Mouse (Mus musculus): ENCODE data around the gene Zp2. TPM values are rescaled to one million over a fixed set of nuclear protein-coding genes. Genes with fewer than 3 reads are reported as not detected.

Zp2 gene
- polyA plus RNA-seq, 1 experiment from 2014 or later = not detected

GRCm38 (mm10) chr7:120157575-120158061 is 12.5 kb upstream of the Zp2 start:
- Histone ChIP-seq H3K27ac (ENCODE audit: low read depth, low read length) (peak overlapping the region; percentile 22; the same call in 1 of the 2 replicates), H3K27me3 (replicated peaks; ENCODE audit: control insufficient read depth, insufficient read depth, low read length) (peaks cover 44% of the 10 kb centered on the region), H3K9me3 (replicated peaks; ENCODE audit: control insufficient read depth, low read length) (no peaks in the 10 kb centered on the region), H3K9ac (ENCODE audit: low read length) (no peak overlapping the region), H3K36me3 (ENCODE audit: control insufficient read depth, insufficient read depth, low read length) (no peaks in the 10 kb centered on the region), H3K4me2 (ENCODE audit: low read length) (no peak overlapping the region), H3K4me1 (ENCODE audit: control insufficient read depth, insufficient read depth, low read length) (peaks cover 19% of the 10 kb centered on the region), H3K4me3 (ENCODE audit: low read depth, low read length) (no peak overlapping the region)
- under 1% methylated on average over 5 of the region's 5 CpGs for WGBS
- peak; percentile 79 for ATAC-seq
- DNase-seq (ENCODE audit: low spot score) = peak; percentile 76

DNA sequence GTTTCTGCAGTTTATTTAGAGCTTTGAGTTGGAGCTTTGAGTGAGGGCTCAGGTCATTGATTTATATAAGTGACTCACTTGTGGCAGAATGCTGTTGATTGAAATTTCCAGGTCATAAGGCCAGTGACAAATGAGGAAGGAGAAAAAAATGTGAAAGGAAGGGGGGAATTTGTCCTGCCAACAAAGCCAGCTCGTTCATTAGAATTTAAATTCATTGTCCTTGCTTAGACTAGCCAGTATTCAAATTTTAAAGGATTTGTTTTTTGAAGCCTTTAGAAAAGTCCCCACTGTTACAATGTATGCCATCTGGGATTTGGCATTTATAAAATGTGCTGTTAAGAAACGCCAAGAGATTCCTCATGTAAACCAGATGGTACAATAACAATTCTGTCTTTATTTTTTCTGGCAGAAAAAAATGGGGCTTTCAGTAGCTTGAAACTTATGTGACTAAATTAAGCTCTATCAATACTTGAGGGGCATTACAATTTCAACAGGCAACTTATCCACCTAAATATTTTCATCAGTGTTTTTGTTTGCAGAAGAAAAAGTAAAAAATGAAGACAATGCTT is 11.8 kb upstream of the Zp2 start:
- H3K36me3 ChIP-seq (ENCODE audit: control insufficient read depth, insufficient read depth, low read length) = no peaks in the 10 kb centered on the region
- peak; percentile 73; the same call in 1 of the 2 replicates for ATAC-seq
- H3K4me3 ChIP-seq (ENCODE audit: low read depth, low read length) = no peak overlapping the region
- WGBS = 6% methylated on average over 2 of the region's 2 CpGs
- no peak overlapping the region for H3K9ac ChIP-seq (ENCODE audit: low read length)
- peaks cover 19% of the 10 kb centered on the region for H3K4me1 ChIP-seq (ENCODE audit: control insufficient read depth, insufficient read depth, low read length)
- peak overlapping the region; percentile 41; the same call in 1 of the 2 replicates for H3K27ac ChIP-seq (ENCODE audit: low read depth, low read length)
- no peak overlapping the region for H3K4me2 ChIP-seq (ENCODE audit: low read length)
- peak; percentile 81 for DNase-seq (ENCODE audit: low spot score)
- peaks cover 42% of the 10 kb centered on the region for H3K27me3 ChIP-seq (replicated peaks; ENCODE audit: control insufficient read depth, insufficient read depth, low read length)
- no peaks in the 10 kb centered on the region for H3K9me3 ChIP-seq (replicated peaks; ENCODE audit: control insufficient read depth, low read length)

- peaks cover 14% of the 10 kb centered on the region for H3K27me3 ChIP-seq (replicated peaks; ENCODE audit: control insufficient read depth, insufficient read depth, low read length)
- no peak for DNase-seq (ENCODE audit: low spot score)
- H3K4me1 ChIP-seq (ENCODE audit: control insufficient read depth, insufficient read depth, low read length) = no peaks in the 10 kb centered on the region
- 82% methylated on average over 2 of the region's 2 CpGs for WGBS
- no peak for ATAC-seq
- H3K4me2 ChIP-seq (ENCODE audit: low read length) = no peak overlapping the region
- H3K36me3 ChIP-seq (ENCODE audit: control insufficient read depth, insufficient read depth, low read length) = no peaks in the 10 kb centered on the region
- H3K4me3 ChIP-seq (ENCODE audit: low read depth, low read length) = no peak overlapping the region
- H3K27ac ChIP-seq (ENCODE audit: low read depth, low read length) = no peak overlapping the region
- no peaks in the 10 kb centered on the region for H3K9me3 ChIP-seq (replicated peaks; ENCODE audit: control insufficient read depth, low read length)
- H3K9ac ChIP-seq (ENCODE audit: low read length) = no peak overlapping the region
These were observed 5.8 kb upstream of the Zp2 start for GRCm38 (mm10) chr7:120150898-120151297.

DNA sequence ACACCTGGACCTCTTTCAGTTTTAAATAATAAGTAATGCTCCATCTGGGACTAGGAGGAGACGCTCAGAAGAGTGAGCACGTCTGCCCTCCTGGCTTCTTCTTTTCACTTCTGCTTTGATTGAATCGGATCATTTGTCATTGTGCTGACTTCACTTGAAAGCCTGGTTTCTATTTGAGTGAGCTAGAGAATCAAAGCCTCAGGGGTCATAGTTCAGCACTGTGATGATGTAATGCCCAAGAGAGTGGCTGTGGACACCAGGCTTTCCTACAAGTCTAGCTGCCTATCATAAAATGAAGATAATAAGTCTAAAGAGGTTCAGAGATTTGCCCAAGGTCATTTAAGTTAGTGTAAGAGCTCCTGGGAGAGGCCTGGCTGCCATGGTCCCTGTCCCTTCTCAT is 5.2 kb upstream of the Zp2 start:
- H3K9ac ChIP-seq (ENCODE audit: low read length) = no peak overlapping the region
- ATAC-seq (no peak), DNase-seq (ENCODE audit: low spot score) (no peak)
- H3K9me3 ChIP-seq (replicated peaks; ENCODE audit: control insufficient read depth, low read length) = no peaks in the 10 kb centered on the region
- no peaks in the 10 kb centered on the region for H3K4me1 ChIP-seq (ENCODE audit: control insufficient read depth, insufficient read depth, low read length)
- H3K27me3 ChIP-seq (replicated peaks; ENCODE audit: control insufficient read depth, insufficient read depth, low read length) = peaks cover 9% of the 10 kb centered on the region
- 29% methylated on average over 3 of the region's 3 CpGs for WGBS
- H3K4me3 ChIP-seq (ENCODE audit: low read depth, low read length) = no peak overlapping the region
- no peak overlapping the region for H3K4me2 ChIP-seq (ENCODE audit: low read length)
- H3K36me3 ChIP-seq (ENCODE audit: control insufficient read depth, insufficient read depth, low read length) = no peaks in the 10 kb centered on the region
- H3K27ac ChIP-seq (ENCODE audit: low read depth, low read length) = no peak overlapping the region

DNA sequence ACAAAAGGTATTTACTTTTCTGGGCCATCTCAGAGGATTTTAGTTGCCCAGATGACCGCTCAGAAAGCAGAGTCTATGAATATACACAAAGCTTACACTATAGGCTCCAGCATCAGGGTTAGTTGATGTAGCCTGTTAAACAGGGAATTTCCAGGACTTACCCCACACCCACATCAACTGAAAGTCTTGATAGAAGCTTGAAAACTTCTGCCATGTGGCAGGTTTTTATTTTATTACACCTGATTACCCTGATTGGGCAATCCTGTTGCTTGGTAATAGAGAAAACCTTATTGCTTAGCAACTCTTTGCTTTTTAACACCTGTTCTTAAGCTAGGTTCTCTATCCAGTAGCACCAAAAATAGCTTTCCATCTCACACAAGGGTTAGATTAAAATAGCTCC is 2.3 kb downstream of the Zp2 start:
- Histone ChIP-seq H3K36me3 (ENCODE audit: control insufficient read depth, insufficient read depth, low read length) (no peaks in the 10 kb centered on the region), H3K9me3 (replicated peaks; ENCODE audit: control insufficient read depth, low read length) (no peaks in the 10 kb centered on the region), H3K27ac (ENCODE audit: low read depth, low read length) (no peak overlapping the region), H3K4me1 (ENCODE audit: control insufficient read depth, insufficient read depth, low read length) (no peaks in the 10 kb centered on the region), H3K9ac (ENCODE audit: low read length) (no peak overlapping the region), H3K4me2 (ENCODE audit: low read length) (no peak overlapping the region), H3K27me3 (replicated peaks; ENCODE audit: control insufficient read depth, insufficient read depth, low read length) (no peaks in the 10 kb centered on the region), H3K4me3 (ENCODE audit: low read depth, low read length) (no peak overlapping the region)
- ATAC-seq (no peak), DNase-seq (ENCODE audit: low spot score) (no peak)
- WGBS = 87% methylated on average over 1 of the region's 1 CpGs

DNA sequence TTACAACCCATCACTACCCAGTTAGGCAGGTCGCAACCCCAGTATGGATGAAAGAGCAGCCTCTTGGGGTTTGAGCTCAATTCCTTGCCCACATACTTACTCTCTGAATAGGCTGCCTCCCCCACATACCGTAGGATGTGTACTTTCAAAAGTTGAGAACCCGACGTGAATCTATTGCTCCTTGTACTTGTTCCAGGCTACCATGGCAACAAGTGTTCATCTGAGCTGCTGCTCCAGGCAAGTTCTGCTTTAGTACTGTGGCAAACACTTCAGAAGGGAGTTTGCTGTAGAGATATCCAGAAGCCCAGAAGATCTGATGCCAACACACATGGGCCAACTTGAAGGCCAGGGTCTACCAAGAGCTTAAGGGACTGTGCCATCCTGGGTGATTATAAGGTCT is 16.1 kb downstream of the Zp2 start:
- Histone ChIP-seq H3K4me3 (ENCODE audit: low read depth, low read length) (no peak overlapping the region), H3K9ac (ENCODE audit: low read length) (no peak overlapping the region), H3K4me2 (ENCODE audit: low read length) (no peak overlapping the region), H3K4me1 (ENCODE audit: control insufficient read depth, insufficient read depth, low read length) (no peaks in the 10 kb centered on the region), H3K9me3 (replicated peaks; ENCODE audit: control insufficient read depth, low read length) (no peaks in the 10 kb centered on the region), H3K27me3 (replicated peaks; ENCODE audit: control insufficient read depth, insufficient read depth, low read length) (no peaks in the 10 kb centered on the region), H3K27ac (ENCODE audit: low read depth, low read length) (no peak overlapping the region), H3K36me3 (ENCODE audit: control insufficient read depth, insufficient read depth, low read length) (no peaks in the 10 kb centered on the region)
- WGBS = 49% methylated on average over 4 of the region's 4 CpGs
- no peak for DNase-seq (ENCODE audit: low spot score)
- ATAC-seq = no peak

GRCm38 (mm10) chr7:120127686-120128059 is 17.4 kb downstream of the Zp2 start:
- no peak for ATAC-seq

DNA sequence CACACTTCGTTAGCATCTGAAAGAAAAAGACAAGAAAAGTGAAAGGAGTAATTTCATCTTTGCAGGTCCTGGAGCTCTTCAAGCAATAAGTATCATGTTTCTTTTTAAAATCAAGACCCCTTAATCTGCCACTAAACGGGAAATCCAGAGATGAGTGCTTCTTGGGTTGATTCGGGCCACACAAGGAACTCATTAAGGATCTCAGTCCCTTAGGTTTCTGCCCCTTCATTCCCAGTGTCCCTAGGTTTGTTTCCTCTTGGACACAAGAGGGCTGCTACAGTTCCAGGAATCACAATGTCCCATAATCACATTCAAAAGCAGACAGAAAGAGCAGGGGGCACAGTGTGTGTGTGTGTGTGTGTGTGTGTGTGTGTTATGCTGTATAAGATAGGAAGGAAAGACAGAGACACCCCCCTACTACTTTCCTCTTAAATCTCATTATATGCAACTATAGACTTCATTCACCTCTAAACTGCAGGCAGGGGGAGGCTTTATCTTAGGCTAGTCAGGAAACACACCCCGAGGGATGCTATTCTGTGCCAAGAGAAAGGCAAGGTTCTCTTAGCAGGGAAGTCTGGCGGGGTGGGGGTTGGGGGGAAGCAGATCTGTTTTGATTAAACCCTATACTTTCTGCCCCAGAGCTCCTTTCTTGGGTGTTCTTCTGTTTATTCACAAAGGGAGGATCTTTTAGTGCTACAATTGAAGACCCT is 18.0 kb downstream of the Zp2 start:
- H3K36me3 ChIP-seq (ENCODE audit: control insufficient read depth, insufficient read depth, low read length) = no peaks in the 10 kb centered on the region
- H3K9me3 ChIP-seq (replicated peaks; ENCODE audit: control insufficient read depth, low read length) = no peaks in the 10 kb centered on the region
- H3K4me1 ChIP-seq (ENCODE audit: control insufficient read depth, insufficient read depth, low read length) = no peaks in the 10 kb centered on the region
- WGBS = 6% methylated on average over 5 of the region's 5 CpGs
- DNase-seq (ENCODE audit: low spot score) = no peak
- H3K27ac ChIP-seq (ENCODE audit: low read depth, low read length) = no peak overlapping the region
- H3K9ac ChIP-seq (ENCODE audit: low read length) = no peak overlapping the region
- H3K4me3 ChIP-seq (ENCODE audit: low read depth, low read length) = no peak overlapping the region
- H3K27me3 ChIP-seq (replicated peaks; ENCODE audit: control insufficient read depth, insufficient read depth, low read length) = no peaks in the 10 kb centered on the region
- no peak for ATAC-seq
- H3K4me2 ChIP-seq (ENCODE audit: low read length) = no peak overlapping the region

More at GRCm38 (mm10) chr7:120127686-120128059, 17.4 kb downstream of the Zp2 start:
- no peaks in the 10 kb centered on the region for H3K9me3 ChIP-seq (replicated peaks; ENCODE audit: control insufficient read depth, low read length)
- no peak overlapping the region for H3K9ac ChIP-seq (ENCODE audit: low read length)
- H3K36me3 ChIP-seq (ENCODE audit: control insufficient read depth, insufficient read depth, low read length) = no peaks in the 10 kb centered on the region
- H3K27ac ChIP-seq (ENCODE audit: low read depth, low read length) = no peak overlapping the region
- DNase-seq (ENCODE audit: low spot score) = no peak
- no peak overlapping the region for H3K4me2 ChIP-seq (ENCODE audit: low read length)
- no peaks in the 10 kb centered on the region for H3K4me1 ChIP-seq (ENCODE audit: control insufficient read depth, insufficient read depth, low read length)
- H3K4me3 ChIP-seq (ENCODE audit: low read depth, low read length) = no peak overlapping the region
- 45% methylated on average over 4 of the region's 4 CpGs for WGBS
- no peaks in the 10 kb centered on the region for H3K27me3 ChIP-seq (replicated peaks; ENCODE audit: control insufficient read depth, insufficient read depth, low read length)

DNA sequence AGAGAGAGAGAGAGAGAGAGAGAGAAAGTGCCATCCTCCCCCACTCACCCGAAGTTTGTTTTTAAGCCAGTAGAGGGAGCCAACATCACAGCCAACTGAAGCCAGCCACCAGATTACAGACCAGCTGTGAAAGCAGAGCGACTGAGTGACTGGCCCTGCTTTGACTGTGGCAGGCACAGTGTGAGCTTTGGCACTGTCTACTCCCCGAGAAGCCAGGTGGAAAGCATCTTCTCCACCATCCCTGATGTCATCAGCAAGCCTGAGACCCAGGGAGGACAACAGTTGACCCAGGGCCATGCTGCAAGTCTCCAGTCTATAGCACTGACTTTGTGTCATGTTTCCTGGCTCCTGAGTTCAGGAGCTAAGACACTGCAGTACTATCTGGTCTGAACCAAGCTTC is 20.2 kb downstream of the Zp2 start:
- ATAC-seq (peak; percentile 87), DNase-seq (ENCODE audit: low spot score) (peak; percentile 86)
- H3K9ac ChIP-seq (ENCODE audit: low read length) = no peak overlapping the region
- H3K4me1 ChIP-seq (ENCODE audit: control insufficient read depth, insufficient read depth, low read length) = no peaks in the 10 kb centered on the region
- H3K36me3 ChIP-seq (ENCODE audit: control insufficient read depth, insufficient read depth, low read length) = no peaks in the 10 kb centered on the region
- H3K4me3 ChIP-seq (ENCODE audit: low read depth, low read length) = no peak overlapping the region
- H3K27ac ChIP-seq (ENCODE audit: low read depth, low read length) = no peak overlapping the region
- H3K4me2 ChIP-seq (ENCODE audit: low read length) = no peak overlapping the region
- H3K9me3 ChIP-seq (replicated peaks; ENCODE audit: control insufficient read depth, low read length) = no peaks in the 10 kb centered on the region
- WGBS = 0% methylated on average over 3 of the region's 3 CpGs
- no peaks in the 10 kb centered on the region for H3K27me3 ChIP-seq (replicated peaks; ENCODE audit: control insufficient read depth, insufficient read depth, low read length)
